Mouse (Mus musculus): ENCODE data around the gene Tusc2. TPM values are rescaled to one million over a fixed set of nuclear protein-coding genes. Genes with fewer than 3 reads are reported as not detected.

Tusc2 gene
- polyA plus RNA-seq, 1 experiment: 22.1 TPM

- Histone ChIP-seq H3K4me3 (replicated peaks; ENCODE audit: control insufficient read depth, low read depth, low read length) (peak within 1 kb of the TSS; percentile 94), H3K4me1 (ENCODE audit: control insufficient read depth, insufficient read depth, low read length) (peaks cover 3% of the 10 kb centered on the region), H3K27ac (ENCODE audit: control insufficient read depth, insufficient read depth, low read depth, low read length, poor library complexity) (peak within 1 kb of the TSS; percentile 76)
- under 1% methylated on average over 48 of the region's 48 CpGs for WGBS
- TF ChIP-seq CTCF (IDR thresholded peaks at IDR 0.05; ENCODE audit: control insufficient read depth, insufficient read depth, low read length) (no peak), POLR2A (IDR thresholded peaks at IDR 0.05; ENCODE audit: borderline replicate concordance, control insufficient read depth, low read depth, low read length) (peak; percentile 67)
These were observed 29.2 kb upstream of the Tusc2 start, which contains the start of gene Tmem115 for GRCm38 (mm10) chr9:107533791-107534407. Gene Tmem115, plus strand, starts transcription at chr9:107533945.

- Histone ChIP-seq H3K4me3 (replicated peaks; ENCODE audit: control insufficient read depth, low read depth, low read length) (peak overlapping the region; percentile 94), H3K4me1 (ENCODE audit: control insufficient read depth, insufficient read depth, low read length) (peaks cover 3% of the 10 kb centered on the region), H3K27ac (ENCODE audit: control insufficient read depth, insufficient read depth, low read depth, low read length, poor library complexity) (peak overlapping the region; percentile 76)
- no peak for TF ChIP-seq CTCF (IDR thresholded peaks at IDR 0.05; ENCODE audit: control insufficient read depth, insufficient read depth, low read length)
- TF ChIP-seq POLR2A (IDR thresholded peaks at IDR 0.05; ENCODE audit: borderline replicate concordance, control insufficient read depth, low read depth, low read length): no peak
- WGBS: under 1% methylated on average over 40 of the region's 40 CpGs
These were observed 28.4 kb upstream of the Tusc2 start for GRCm38 (mm10) chr9:107534408-107535202.

GRCm38 (mm10) chr9:107538231-107538630 is 24.8 kb upstream of the Tusc2 start:
- no peak overlapping the region for H3K4me3 ChIP-seq (replicated peaks; ENCODE audit: control insufficient read depth, low read depth, low read length)
- no peak overlapping the region for H3K27ac ChIP-seq (ENCODE audit: control insufficient read depth, insufficient read depth, low read depth, low read length, poor library complexity)
- 93% methylated on average over 7 of the region's 7 CpGs for WGBS
- H3K4me1 ChIP-seq (ENCODE audit: control insufficient read depth, insufficient read depth, low read length): peaks cover 3% of the 10 kb centered on the region
- no peak for TF ChIP-seq POLR2A (IDR thresholded peaks at IDR 0.05; ENCODE audit: borderline replicate concordance, control insufficient read depth, low read depth, low read length)
- TF ChIP-seq CTCF (IDR thresholded peaks at IDR 0.05; ENCODE audit: control insufficient read depth, insufficient read depth, low read length): no peak

- no peak overlapping the region for H3K4me3 ChIP-seq (replicated peaks; ENCODE audit: control insufficient read depth, low read depth, low read length)
- TF ChIP-seq POLR2A (IDR thresholded peaks at IDR 0.05; ENCODE audit: borderline replicate concordance, control insufficient read depth, low read depth, low read length) (no peak), CTCF (IDR thresholded peaks at IDR 0.05; ENCODE audit: control insufficient read depth, insufficient read depth, low read length) (no peak)
- no peak overlapping the region for H3K27ac ChIP-seq (ENCODE audit: control insufficient read depth, insufficient read depth, low read depth, low read length, poor library complexity)
- 82% methylated on average over 3 of the region's 3 CpGs for WGBS
- peaks cover 2% of the 10 kb centered on the region for H3K4me1 ChIP-seq (ENCODE audit: control insufficient read depth, insufficient read depth, low read length)
These were observed 24.3 kb upstream of the Tusc2 start for GRCm38 (mm10) chr9:107538711-107539110.

GRCm38 (mm10) chr9:107539940-107540339 is 23.1 kb upstream of the Tusc2 start:
- 94% methylated on average over 8 of the region's 8 CpGs for WGBS
- TF ChIP-seq CTCF (IDR thresholded peaks at IDR 0.05; ENCODE audit: control insufficient read depth, insufficient read depth, low read length) (no peak), POLR2A (IDR thresholded peaks at IDR 0.05; ENCODE audit: borderline replicate concordance, control insufficient read depth, low read depth, low read length) (0 out of 2 replicates have a peak, but pooled peaks have one; percentile 5)
- H3K4me1 ChIP-seq (ENCODE audit: control insufficient read depth, insufficient read depth, low read length): peaks cover 2% of the 10 kb centered on the region

GRCm38 (mm10) chr9:107540420-107540819 is 22.6 kb upstream of the Tusc2 start:
- H3K4me3 ChIP-seq (replicated peaks; ENCODE audit: control insufficient read depth, low read depth, low read length): no peak overlapping the region
- H3K27ac ChIP-seq (ENCODE audit: control insufficient read depth, insufficient read depth, low read depth, low read length, poor library complexity): no peak overlapping the region
- 70% methylated on average over 4 of the region's 4 CpGs for WGBS
- H3K4me1 ChIP-seq (ENCODE audit: control insufficient read depth, insufficient read depth, low read length): peaks cover 2% of the 10 kb centered on the region
- no peak for TF ChIP-seq CTCF (IDR thresholded peaks at IDR 0.05; ENCODE audit: control insufficient read depth, insufficient read depth, low read length)
- no peak for TF ChIP-seq POLR2A (IDR thresholded peaks at IDR 0.05; ENCODE audit: borderline replicate concordance, control insufficient read depth, low read depth, low read length)

More at GRCm38 (mm10) chr9:107539940-107540339, 23.1 kb upstream of the Tusc2 start:
- Histone ChIP-seq H3K4me3 (replicated peaks; ENCODE audit: control insufficient read depth, low read depth, low read length) (no peak overlapping the region), H3K27ac (ENCODE audit: control insufficient read depth, insufficient read depth, low read depth, low read length, poor library complexity) (no peak overlapping the region; the same call in 1 of the 2 replicates)

- WGBS: 61% methylated on average over 10 of the region's 10 CpGs
- Histone ChIP-seq H3K4me3 (replicated peaks; ENCODE audit: control insufficient read depth, low read depth, low read length) (no peak overlapping the region), H3K27ac (ENCODE audit: control insufficient read depth, insufficient read depth, low read depth, low read length, poor library complexity) (no peak overlapping the region), H3K4me1 (ENCODE audit: control insufficient read depth, insufficient read depth, low read length) (no peaks in the 10 kb centered on the region; the same call in 1 of the 2 replicates)
- TF ChIP-seq CTCF (IDR thresholded peaks at IDR 0.05; ENCODE audit: control insufficient read depth, insufficient read depth, low read length) (no peak), POLR2A (IDR thresholded peaks at IDR 0.05; ENCODE audit: borderline replicate concordance, control insufficient read depth, low read depth, low read length) (no peak)
These were observed 22.1 kb upstream of the Tusc2 start for GRCm38 (mm10) chr9:107541005-107541404.

Data from bone marrow, adult 2 months (tissue).